Mouse (Mus musculus) thymus, adult 2 months (tissue): Measurements from ENCODE around the gene Npl. TPM values are rescaled to one million over a fixed set of nuclear protein-coding genes. Genes with fewer than 3 reads are reported as not detected.

Source experiments
- DNase-seq: peaks from one replicate; pipeline ENCODE4 v3.0.0; 2021
- H3K27ac ChIP-seq: fragments of 200-500 bp; 2 replicates; pipeline ENCODE4 v1.5.1; 2012; ENCODE audit warnings: low read length, control low read depth; ENCODE audit not compliant: control insufficient read depth, insufficient read depth
- H3K27me3 ChIP-seq: fragments of 200-500 bp; 2 replicates; pipeline ENCODE4 v1.6.1; 2012; ENCODE audit warnings: mild to moderate bottlenecking, low read length, moderate library complexity, mixed read lengths; ENCODE audit not compliant: control insufficient read depth, insufficient read depth
- H3K36me3 ChIP-seq: fragments of 200-500 bp; 2 replicates; pipeline ENCODE4 v1.6.1; 2012; ENCODE audit warnings: mild to moderate bottlenecking, low read length, moderate library complexity; ENCODE audit not compliant: control insufficient read depth, insufficient read depth
- H3K4me1 ChIP-seq: fragments of 200-500 bp; replicated peaks from 2 replicates; pipeline ENCODE4 v1.6.1; 2012; ENCODE audit warnings: low read length; ENCODE audit not compliant: control insufficient read depth, insufficient read depth
- H3K4me3 ChIP-seq: fragments of 200-500 bp; 2 replicates; pipeline ENCODE4 v1.5.1; 2012; ENCODE audit warnings: mild to moderate bottlenecking, low read length, control low read depth, moderate library complexity; ENCODE audit not compliant: control insufficient read depth, insufficient read depth
- CTCF ChIP-seq: fragments of 200-500 bp; IDR thresholded peaks from 2 replicates; pipeline ENCODE4 v1.5.1; 2012; ENCODE audit warnings: mild to moderate bottlenecking, control low read depth, low read length, moderate library complexity, borderline replicate concordance; ENCODE audit not compliant: control insufficient read depth, poor library complexity, insufficient read depth; ENCODE audit errors: extremely low read depth
- POLR2A ChIP-seq: fragments of 200-500 bp; IDR thresholded peaks from 2 replicates; pipeline ENCODE4 v1.6.1; 2012; ENCODE audit warnings: mild to moderate bottlenecking, low read length, control low read depth, moderate library complexity; ENCODE audit not compliant: control insufficient read depth, poor library complexity, insufficient read depth; ENCODE audit errors: extremely low read depth
- WGBS: fragments of 180-500 bp; shearing (Covaris S2); methylation state at CpG from one replicate; pipeline ENCODE4 v1.1.7; 2018; 5-methylcytosine and 5-hydroxymethylcytosine counted together
- polyA plus RNA-seq: library from polyadenylated mRNA; depleted of rRNA; stranded (reverse); fragments of >200 nt; gene quantifications from 2 replicates; pipeline ENCODE4 v1.2.3, GENCODE M21; 2012

The Npl gene
- polyA plus RNA-seq, 1 experiment: 4.1 TPM

DNA sequence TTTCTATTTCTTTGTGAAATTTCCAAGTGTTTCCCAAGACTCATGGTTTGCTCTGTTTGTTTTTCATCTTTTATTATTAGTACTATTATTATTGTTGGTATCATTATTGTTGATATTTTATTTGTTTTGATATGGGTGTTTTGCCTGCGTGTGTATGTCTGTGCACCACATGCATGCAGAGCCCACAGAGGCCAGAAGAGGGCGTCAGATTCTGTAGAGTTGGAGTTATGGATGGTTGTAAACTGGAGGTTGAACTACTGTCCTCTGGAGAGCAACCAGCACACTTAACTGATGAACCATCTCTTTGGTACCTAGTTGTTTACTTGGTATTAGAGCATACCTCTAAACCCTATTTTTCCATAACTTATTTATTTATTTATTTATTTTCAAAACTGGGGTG lies 13.8 kb upstream of the Npl start:
- H3K4me3 ChIP-seq: no peak overlapping the region
- TF ChIP-seq CTCF: no peak
- TF ChIP-seq POLR2A: no peak
- no peak overlapping the region for H3K27ac ChIP-seq
- no peak for DNase-seq
- 0 out of 2 replicates have a peak, but pooled peaks cover 3% of the 10 kb centered on the region for H3K4me1 ChIP-seq
- 68% methylated on average over 2 of the region's 2 CpGs for WGBS
- H3K36me3 ChIP-seq: no peaks in the 10 kb centered on the region
- H3K27me3 ChIP-seq: no peaks in the 10 kb centered on the region

DNA sequence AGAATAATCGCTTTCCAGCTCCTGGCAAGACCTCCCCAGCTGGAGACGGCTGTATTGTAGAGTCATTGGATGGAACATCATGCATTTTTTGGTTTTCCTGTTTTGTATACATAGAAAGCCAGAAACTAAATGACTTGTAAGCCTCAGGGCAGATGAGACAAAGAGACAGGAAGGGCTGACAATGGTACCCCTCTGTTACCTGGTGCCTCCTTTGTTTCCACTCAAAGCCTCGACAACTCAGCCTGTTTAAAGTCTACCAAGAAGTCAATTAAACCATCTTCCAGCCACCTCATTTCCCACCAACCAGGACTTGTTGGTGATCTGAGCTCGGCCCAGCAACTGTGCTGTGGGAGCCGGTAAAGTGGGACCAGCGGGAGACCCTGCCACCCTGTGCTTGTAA lies 11.0 kb upstream of the Npl start:
- no peak for DNase-seq
- no peaks in the 10 kb centered on the region for H3K4me1 ChIP-seq
- no peaks in the 10 kb centered on the region for H3K36me3 ChIP-seq
- no peak for TF ChIP-seq POLR2A
- no peak for TF ChIP-seq CTCF
- H3K4me3 ChIP-seq: no peak overlapping the region
- H3K27ac ChIP-seq: no peak overlapping the region
- 90% methylated on average over 6 of the region's 6 CpGs for WGBS
- no peaks in the 10 kb centered on the region for H3K27me3 ChIP-seq

DNA sequence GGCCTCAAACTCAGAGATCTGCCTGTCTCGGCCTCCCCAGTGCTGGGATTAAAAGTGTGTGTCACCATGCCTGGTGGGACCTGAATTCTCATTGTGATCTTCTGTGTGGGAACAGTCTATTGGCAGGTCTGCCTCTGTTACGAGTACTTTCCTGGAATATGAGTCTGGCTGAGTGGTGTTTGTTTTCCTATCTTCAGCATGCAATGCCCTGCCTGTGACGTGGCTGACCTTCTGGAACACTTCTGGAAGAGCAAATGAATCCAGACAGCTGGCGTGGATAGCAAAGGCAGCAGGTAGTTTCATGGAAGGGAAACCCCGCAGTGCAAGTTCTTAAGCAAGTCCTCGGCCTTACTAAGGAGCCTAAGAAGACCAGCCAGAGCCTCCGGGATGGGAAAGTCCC lies 9.9 kb upstream of the Npl start:
- TF ChIP-seq POLR2A (no peak), CTCF (no peak)
- H3K4me1 ChIP-seq: no peaks in the 10 kb centered on the region
- DNase-seq: no peak
- no peak overlapping the region for H3K4me3 ChIP-seq
- WGBS: 89% methylated on average over 7 of the region's 7 CpGs
- H3K27ac ChIP-seq: no peak overlapping the region; the same call in 1 of the 2 replicates
- no peaks in the 10 kb centered on the region for H3K36me3 ChIP-seq
- H3K27me3 ChIP-seq: no peaks in the 10 kb centered on the region

DNA sequence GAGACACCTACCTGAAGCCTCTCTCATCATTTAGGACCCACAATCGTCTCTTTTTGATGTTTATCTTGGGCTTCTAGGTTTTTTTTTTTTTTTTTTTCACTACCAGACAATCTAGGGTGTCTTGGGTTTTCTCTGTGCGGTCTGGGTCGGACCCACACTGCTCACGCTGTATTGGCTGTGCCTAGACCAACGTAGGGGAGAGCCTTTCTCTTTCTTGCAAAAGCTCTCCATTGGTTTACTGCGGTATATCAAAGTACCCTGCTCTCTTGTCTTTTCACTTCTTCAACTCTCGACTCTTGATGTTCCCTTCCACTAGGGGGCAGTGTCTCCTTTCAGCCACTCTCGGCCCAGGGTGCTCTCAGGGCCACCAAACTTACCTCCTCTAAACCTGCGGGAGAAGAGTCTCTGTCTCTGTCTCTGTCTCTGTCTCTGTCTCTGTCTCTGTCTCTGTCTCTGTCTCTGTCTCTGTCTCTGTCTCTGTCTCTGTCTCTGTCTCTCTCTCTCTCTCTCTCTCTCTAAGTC lies 9.3 kb upstream of the Npl start:
- Histone ChIP-seq H3K4me3 (no peak overlapping the region), H3K36me3 (no peaks in the 10 kb centered on the region), H3K27ac (no peak overlapping the region), H3K27me3 (no peaks in the 10 kb centered on the region), H3K4me1 (no peaks in the 10 kb centered on the region)
- peak; percentile 82 for DNase-seq
- WGBS: 12% methylated on average over 9 of the region's 9 CpGs
- TF ChIP-seq POLR2A (no peak), CTCF (no peak; the same call in 1 of the 2 replicates)

GRCm38 (mm10) chr1:153556896-153557295 lies 7.1 kb upstream of the Npl start:
- no peaks in the 10 kb centered on the region for H3K27me3 ChIP-seq
- no peaks in the 10 kb centered on the region for H3K36me3 ChIP-seq
- 14% methylated on average over 2 of the region's 2 CpGs for WGBS
- H3K27ac ChIP-seq: no peak overlapping the region
- DNase-seq: peak; percentile 36
- H3K4me3 ChIP-seq: no peak overlapping the region
- H3K4me1 ChIP-seq: no peaks in the 10 kb centered on the region
- TF ChIP-seq POLR2A: no peak
- no peak for TF ChIP-seq CTCF

- no peak for TF ChIP-seq POLR2A
- TF ChIP-seq CTCF: no peak
- H3K27me3 ChIP-seq: no peaks in the 10 kb centered on the region
- 97% methylated on average over 4 of the region's 4 CpGs for WGBS
- H3K4me3 ChIP-seq: no peak overlapping the region
- no peaks in the 10 kb centered on the region for H3K4me1 ChIP-seq
- DNase-seq: no peak
- no peaks in the 10 kb centered on the region for H3K36me3 ChIP-seq
- H3K27ac ChIP-seq: no peak overlapping the region
Observed at GRCm38 (mm10) chr1:153556202-153556601, 6.4 kb upstream of the Npl start.

DNA sequence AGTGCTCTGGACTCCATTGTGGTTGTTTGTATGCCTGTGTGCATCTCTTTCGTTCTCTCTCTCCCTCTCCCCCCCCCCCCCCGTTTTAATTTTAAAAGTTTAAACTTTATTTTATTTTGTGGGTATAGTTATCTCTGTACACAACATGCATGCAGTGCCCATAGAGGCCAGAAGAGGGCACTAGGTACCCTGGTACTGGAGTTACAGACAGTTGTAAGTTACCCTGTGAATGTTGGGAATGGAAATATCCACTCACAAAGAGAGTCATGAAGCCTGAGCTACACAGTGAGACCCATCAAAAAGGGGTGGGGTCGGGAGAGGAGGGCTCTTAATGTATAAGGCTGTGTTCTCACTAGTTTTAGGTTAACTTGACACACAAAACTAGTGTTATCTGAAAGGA lies 969 bp upstream of the Npl start:
- DNase-seq: peak; percentile 68
- Histone ChIP-seq H3K27me3 (no peaks in the 10 kb centered on the region), H3K27ac (no peak overlapping the region), H3K36me3 (no peaks in the 10 kb centered on the region), H3K4me1 (0 out of 2 replicates have a peak, but pooled peaks cover 2% of the 10 kb centered on the region), H3K4me3 (no peak overlapping the region)
- 22% methylated on average over 3 of the region's 3 CpGs for WGBS
- TF ChIP-seq POLR2A: no peak
- TF ChIP-seq CTCF: no peak
